Mouse (Mus musculus) adrenal gland (tissue): Measurements from ENCODE around the gene Ankrd55.

Experiments used
- intact Hi-C: fragments of 180-260 bp; cut with DNase I; formaldehyde crosslinking; loops from one replicate; pipeline ENCODE4 v1.15.1; 2025

Gene Ankrd55

GRCm38 (mm10) chr13:112340761-112341160 lies 52.5 kb downstream of the Ankrd55 start:
- intact Hi-C loops, result no loop called here

GRCm38 (mm10) chr13:112342971-112343627 lies 54.8 kb downstream of the Ankrd55 start:
- intact Hi-C loops, result no loop called here

- intact Hi-C loops, result no loop called here
Measured at GRCm38 (mm10) chr13:112343628-112344009, 55.4 kb downstream of the Ankrd55 start.

- intact Hi-C loops, result no loop called here
Measured at GRCm38 (mm10) chr13:112344270-112344864, 56.1 kb downstream of the Ankrd55 start.

- intact Hi-C loops, result no loop called here
Measured at GRCm38 (mm10) chr13:112345542-112345941, 57.3 kb downstream of the Ankrd55 start.

- intact Hi-C loops, result no loop called here
Measured at GRCm38 (mm10) chr13:112346031-112346430, 57.8 kb downstream of the Ankrd55 start.

- intact Hi-C loops, result no loop called here
Measured at GRCm38 (mm10) chr13:112346659-112347142, 58.5 kb downstream of the Ankrd55 start.

GRCm38 (mm10) chr13:112348250-112348649 lies 60.0 kb downstream of the Ankrd55 start:
- intact Hi-C loops, result no loop called here

- intact Hi-C loops, result no loop called here
Measured at GRCm38 (mm10) chr13:112348896-112349484, 60.7 kb downstream of the Ankrd55 start.

GRCm38 (mm10) chr13:112349500-112349899 lies 61.2 kb downstream of the Ankrd55 start:
- intact Hi-C loops, result no loop called here

- intact Hi-C loops, result no loop called here
Measured at GRCm38 (mm10) chr13:112351943-112352342, 63.7 kb downstream of the Ankrd55 start.

- intact Hi-C loops, result no loop called here
Measured at GRCm38 (mm10) chr13:112354109-112354867, 66.0 kb downstream of the Ankrd55 start.

GRCm38 (mm10) chr13:112354958-112355357 lies 66.7 kb downstream of the Ankrd55 start:
- intact Hi-C loops, result no loop called here

GRCm38 (mm10) chr13:112355794-112356486 lies 67.7 kb downstream of the Ankrd55 start:
- intact Hi-C loops, result no loop called here

GRCm38 (mm10) chr13:112361575-112361974 lies 73.3 kb downstream of the Ankrd55 start:
- intact Hi-C loops, result no loop called here

- intact Hi-C loops, result no loop called here
Measured at GRCm38 (mm10) chr13:112363218-112363617, 75.0 kb downstream of the Ankrd55 start.

GRCm38 (mm10) chr13:112363746-112364145 lies 75.5 kb downstream of the Ankrd55 start:
- intact Hi-C loops, result no loop called here

- intact Hi-C loops, result no loop called here
Measured at GRCm38 (mm10) chr13:112364698-112365097, 76.4 kb downstream of the Ankrd55 start.

GRCm38 (mm10) chr13:112365303-112365702 lies 77.1 kb downstream of the Ankrd55 start:
- intact Hi-C loops, result no loop called here

- intact Hi-C loops, result no loop called here
Measured at GRCm38 (mm10) chr13:112365762-112366161, 77.5 kb downstream of the Ankrd55 start.

GRCm38 (mm10) chr13:112366321-112367029 lies 78.2 kb downstream of the Ankrd55 start:
- intact Hi-C loops, result no loop called here
